Mouse (Mus musculus) erythroid progenitor cell, adult 5-6 weeks (primary cell): ENCODE results near the gene Ewsr1. TPM values are rescaled to one million over a fixed set of nuclear protein-coding genes. Genes with fewer than 3 reads are reported as not detected.

Source experiments
- ATAC-seq: replicated peaks from 2 replicates; pipeline ENCODE4 v1.8.0; 2016; ENCODE audit warnings: moderate number of reproducible peaks, mild to moderate bottlenecking, moderate TSS enrichment, inconsistent platforms; ENCODE audit not compliant: poor library complexity, low FRiP score, severe bottlenecking
- total RNA-seq, 2 experiments: library from RNA; stranded (forward) in 1 of 2; stranded (reverse) in 1 of 2; fragments of 150-400 nt in 1 of 2; fragments of 186-747, 209-891 nt in 1 of 2; gene quantifications; 2 replicates each; pipeline versions ENCODE4 v1.2.3 to v1.2.4; 2015 to 2017; ENCODE audit warnings: low replicate concordance in 2 of 2

The Ewsr1 gene
- total RNA-seq (2015; ENCODE audit: low replicate concordance) (242 and 276 TPM in 2 replicates), total RNA-seq (2017; ENCODE audit: low replicate concordance) (439 and 531 TPM in 2 replicates)

DNA sequence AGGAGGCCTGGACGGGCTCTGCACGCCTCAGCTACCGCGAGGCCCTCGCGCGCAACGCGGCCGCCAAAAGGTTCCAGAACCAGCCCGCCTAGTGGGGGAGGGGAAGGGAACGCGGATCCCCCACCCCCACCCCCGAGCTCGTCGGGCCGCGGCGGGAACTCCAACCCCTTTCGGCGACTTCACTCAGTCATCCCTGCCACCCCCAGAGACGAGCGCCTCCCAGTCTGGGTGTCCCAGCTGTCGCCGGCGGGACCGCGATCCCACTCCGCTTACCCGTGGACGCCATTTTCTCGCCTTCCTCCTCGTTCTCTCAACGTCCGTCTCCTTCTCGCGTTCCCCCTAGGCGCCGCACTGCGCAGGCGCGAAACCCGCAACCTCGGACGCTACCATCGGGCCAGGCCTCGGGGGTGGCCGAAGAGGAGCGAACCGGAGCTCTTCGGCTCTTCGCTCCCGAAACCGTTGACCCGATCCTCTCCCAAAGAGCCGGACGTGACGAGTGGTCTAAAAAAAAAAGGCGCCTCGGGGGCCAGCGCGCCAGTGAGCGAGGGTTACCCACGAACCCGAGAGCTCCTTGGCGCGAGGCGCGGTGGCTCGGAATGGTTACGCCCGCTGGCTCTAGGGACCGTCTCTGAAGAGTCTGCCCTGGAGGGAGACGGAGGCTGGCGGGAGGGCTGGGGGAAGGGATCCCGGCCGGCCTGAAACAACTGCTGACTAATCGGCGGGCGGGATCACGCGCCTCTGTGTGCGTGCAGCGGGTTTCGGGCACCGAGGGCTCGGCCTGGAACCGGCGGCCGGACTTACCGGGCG lies at the start of gene Ewsr1, which contains the start of gene Rhbdd3:
Gene Ewsr1 (minus strand): TSS at position 531 of the 807 bp plus-strand sequence.
Gene Rhbdd3 (plus strand): TSS at position 191 of the 807 bp plus-strand sequence.
- peak; percentile 83 for ATAC-seq

DNA sequence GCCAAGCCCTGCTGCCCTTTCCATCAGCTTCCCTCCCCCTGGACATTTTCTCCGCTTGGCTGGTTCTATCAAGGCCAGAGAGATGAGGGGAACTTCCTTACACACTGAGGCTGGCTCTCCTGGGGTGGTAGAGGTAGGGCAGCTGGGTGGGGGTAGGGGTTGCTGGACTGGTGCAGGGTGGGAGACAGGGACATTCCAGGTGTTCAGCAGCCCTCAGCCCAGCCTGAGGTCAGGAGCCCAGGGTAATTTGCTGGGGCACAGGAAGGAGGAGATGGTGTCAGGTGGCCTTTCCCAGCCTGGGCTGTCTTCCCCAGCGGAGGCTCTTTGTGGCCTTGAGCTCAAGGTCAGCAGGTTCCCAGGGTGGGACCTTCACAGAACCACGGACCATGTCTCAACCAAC lies 46.5 kb upstream of the Ewsr1 start:
- no peak for ATAC-seq

DNA sequence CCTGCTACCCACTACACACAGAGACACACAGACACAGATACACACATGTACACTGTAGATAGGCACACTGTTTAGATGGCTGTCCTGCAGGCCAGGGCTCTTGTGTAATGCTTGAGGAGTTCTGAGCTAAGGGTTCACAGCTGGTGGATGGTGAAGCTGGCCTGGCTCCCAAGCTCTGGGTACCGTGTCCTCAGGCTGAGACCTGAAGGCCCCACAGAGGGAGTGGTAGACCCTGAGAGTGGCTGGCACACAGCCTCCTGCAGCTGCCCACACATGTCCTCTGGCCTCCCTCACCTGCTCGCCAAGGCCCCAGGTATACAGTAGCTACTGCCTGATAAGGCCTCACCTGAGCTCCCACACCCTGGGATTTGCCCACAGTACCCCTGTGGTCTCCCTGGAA lies 42.9 kb upstream of the Ewsr1 start:
- ATAC-seq, result 0 out of 2 replicates have a peak, but pooled peaks have one; percentile 23

DNA sequence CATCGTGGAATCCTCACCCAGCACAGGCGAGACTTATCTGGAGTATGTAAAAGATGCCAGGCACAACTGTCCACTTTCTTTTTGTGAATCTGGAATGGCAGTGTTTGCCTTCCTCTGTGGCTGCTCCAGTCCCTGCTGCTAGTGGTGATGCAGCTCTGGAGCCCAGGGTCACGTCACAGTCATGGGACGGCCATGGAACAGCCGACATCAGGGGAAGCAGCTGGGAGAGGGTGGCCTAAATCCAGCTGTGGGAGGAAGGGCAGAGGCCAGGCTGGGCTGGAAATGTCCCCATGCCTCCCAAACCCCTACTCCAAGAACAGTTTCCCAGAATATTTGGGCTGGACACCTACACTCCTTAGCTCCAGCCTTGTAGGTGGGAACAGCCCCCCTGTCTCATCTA lies 42.2 kb upstream of the Ewsr1 start:
- no peak for ATAC-seq

- peak; percentile 25; the same call in 1 of the 2 replicates for ATAC-seq
These were observed 41.6 kb upstream of the Ewsr1 start for GRCm38 (mm10) chr11:5140619-5141018.

DNA sequence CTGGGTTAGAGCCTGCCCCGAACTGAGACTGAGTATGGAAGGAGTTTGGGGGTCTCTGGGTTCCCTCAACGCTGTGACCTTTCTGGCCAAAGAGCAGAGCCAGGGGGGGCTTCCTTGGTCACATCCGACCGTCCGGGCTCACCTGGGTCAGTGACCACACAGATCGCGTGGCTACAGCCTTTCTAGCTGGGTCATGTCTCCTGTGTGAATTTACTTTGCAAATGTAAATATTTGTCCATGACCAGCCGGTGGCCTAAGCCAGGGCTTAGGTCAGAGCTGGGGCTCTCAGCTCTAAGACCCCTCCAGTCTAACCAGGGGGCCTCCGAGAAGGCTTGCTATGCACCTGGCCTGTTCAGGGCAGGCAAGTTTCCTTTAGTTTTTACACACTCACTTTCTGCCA lies 40.3 kb upstream of the Ewsr1 start:
- no peak for ATAC-seq

DNA sequence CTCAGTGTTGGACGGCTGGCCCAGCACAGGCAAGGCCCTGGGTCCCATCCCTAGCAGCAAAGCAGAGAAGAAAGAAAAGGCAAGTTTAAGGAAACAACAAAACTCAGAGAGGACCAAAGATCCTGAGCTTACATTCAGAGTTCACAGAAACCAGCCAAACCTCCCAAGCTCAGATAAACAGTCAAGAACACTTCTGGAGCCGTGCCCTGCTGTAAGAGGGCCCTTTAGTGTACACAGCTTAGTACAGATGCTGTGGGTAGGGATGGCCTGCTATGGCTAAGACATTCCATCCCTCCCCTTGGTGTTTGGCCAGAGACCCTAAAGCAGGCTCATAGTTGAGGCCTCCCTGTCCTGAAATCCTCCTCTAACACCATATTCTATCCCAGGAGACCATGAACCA lies 39.6 kb upstream of the Ewsr1 start:
- no peak for ATAC-seq

DNA sequence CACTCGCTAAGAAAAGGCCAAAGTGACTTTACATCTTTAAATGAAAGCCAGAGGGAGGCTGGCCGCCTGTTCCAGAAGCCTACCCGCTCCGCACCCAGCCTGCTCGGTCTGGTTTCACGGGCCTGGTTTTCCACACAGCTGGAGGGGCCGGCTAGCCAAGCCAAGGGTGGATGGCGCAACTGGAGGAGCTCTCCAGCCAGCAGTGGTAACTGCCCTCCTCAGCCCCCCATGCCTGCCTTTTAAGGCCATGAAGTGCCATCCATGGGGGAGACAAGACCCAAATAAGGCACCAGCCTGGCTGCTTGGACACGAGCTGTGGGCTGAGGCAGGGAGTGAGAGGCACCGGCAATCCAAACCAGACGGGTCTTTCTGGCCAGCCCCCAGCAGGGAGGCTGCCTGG lies 36.8 kb upstream of the Ewsr1 start:
- no peak for ATAC-seq

DNA sequence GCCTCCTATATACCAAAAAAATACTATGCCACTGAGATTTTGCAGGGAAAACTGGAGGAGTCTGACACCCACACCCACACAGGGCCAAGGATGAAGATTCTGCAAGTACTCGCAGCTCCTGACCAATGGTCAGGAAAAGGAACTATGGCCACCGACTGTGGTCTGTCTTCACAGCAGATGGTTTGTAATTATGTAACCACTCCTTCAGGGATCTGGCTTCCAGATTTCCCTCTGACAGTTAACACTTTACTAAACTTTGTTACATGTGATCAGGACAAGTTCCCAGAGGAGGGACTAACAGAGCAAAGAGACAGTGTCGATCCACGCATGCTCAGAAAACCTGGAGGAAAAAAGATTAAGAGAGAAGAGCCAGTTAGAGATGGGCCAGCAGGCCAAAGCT lies 33.7 kb upstream of the Ewsr1 start:
- no peak for ATAC-seq

DNA sequence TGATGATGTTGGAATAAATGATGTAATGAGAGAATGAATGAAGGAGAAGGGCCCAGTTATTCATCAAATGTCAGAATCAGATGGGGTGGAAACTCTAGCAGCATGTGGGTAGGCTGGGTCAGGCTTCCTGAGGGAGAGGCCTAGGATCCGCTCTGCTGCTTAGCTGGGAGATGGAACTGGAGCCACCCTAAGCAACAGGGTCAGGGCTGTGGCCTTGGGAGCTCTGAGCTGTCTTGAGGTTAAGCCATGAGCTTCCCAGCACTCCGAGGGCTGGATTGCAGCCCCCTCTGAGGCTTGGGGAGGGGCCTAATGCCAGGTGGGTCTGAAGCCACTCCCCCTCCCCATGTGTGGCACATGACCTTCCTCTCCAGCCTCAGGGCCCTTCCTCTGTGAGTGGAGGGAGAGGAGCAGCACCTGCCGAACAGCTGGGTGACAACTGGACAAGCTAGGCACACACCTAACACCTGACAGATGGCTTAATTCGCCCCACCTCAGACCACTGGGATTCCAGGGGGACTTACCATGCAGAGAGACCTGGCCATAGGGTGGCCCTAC lies 31.1 kb upstream of the Ewsr1 start:
- no peak for ATAC-seq

DNA sequence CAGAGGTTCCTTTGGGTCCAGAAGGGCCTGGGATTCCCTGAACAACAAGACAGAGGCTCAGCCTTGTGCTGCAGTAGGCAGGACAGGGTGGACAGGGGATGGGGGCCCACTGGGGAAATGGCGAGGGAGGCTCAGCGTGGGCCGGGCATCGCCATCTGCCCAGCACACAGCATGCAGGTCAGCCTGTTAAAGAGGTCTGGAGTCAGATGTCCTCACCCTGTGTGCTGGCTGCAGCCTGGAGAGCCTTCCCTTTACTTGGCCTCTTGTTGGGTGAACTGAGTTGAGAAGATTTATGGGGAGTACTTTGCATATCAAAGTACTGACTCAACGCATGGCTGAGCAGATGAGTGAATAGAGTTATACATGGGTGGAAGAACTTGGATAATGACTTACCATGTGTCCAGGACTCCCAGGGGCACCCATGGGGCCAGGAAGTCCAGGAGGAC lies 30.0 kb upstream of the Ewsr1 start:
- ATAC-seq, result no peak

- ATAC-seq, result no peak
These were observed 26.6 kb upstream of the Ewsr1 start for GRCm38 (mm10) chr11:5125713-5126112.

GRCm38 (mm10) chr11:5114931-5115581 lies 16.0 kb upstream of the Ewsr1 start:
- peak; percentile 88 for ATAC-seq

- ATAC-seq, result no peak
These were observed 14.6 kb upstream of the Ewsr1 start for GRCm38 (mm10) chr11:5113645-5114044.

GRCm38 (mm10) chr11:5109441-5109840 lies 10.4 kb upstream of the Ewsr1 start:
- no peak for ATAC-seq

DNA sequence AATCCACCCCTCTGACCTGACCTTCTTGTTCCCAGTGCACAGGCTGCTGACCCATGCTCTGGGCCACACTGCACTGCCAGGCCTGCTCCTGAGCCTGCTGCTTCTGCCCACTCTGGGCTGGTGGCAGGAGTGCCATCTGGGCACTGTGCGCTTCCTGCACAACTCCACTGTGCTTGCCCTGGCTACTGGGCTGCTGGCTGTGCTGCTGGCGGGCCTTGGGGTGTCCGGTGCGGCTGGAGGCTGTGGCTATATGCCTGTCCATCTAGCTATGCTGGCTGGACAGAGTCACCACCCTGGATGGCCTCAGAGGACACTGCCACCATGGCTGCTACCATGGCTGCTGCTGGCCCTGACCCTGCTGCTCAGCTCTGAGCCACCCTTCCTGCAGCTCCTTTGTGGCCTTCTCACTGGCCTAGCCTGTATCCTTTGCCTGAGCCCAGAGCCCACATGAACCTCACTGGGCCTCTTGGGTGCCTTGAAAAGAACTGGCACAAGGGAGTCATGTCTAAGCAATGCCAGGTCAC lies 5.0 kb upstream of the Ewsr1 start:
- ATAC-seq, result no peak

DNA sequence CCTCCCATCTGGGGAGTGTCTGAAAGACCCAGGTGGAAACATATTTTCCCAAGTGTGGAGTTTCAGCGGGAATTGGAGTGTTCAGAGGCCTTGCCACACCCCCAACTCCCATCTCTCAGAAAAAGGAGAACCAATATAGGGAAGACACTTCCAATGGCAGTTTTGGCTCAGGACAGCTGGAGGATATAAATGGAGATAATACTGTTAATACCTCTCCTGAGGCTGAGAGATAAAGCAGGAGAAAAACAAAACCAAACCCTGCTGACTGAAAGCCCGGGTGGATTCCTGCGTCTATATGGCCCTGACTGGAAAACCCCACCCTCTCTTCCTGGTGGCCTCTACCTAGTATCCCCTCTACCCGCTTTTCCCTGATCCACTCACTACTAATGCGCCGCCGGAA lies 3.3 kb upstream of the Ewsr1 start:
- ATAC-seq, result no peak

DNA sequence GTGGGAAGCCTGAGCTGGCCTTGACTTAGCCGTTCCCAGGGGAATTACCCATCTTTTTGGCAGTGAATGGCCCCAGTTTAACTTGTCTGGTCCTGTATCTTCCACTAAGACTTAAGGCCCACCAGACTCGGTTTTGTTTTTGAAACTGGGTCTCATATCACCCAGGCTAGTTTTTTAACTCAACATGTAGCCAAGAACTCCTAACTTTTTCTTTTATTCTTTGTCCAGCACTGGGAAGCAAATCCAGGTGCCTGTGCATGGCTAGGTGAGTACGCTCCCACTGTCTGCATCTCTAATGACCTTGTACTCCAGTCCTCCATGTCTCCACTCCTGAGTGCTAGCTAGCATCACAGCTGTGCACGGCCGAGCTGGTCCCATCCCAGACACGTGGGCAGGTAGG lies 2.6 kb upstream of the Ewsr1 start:
- no peak for ATAC-seq

GRCm38 (mm10) chr11:5100801-5101200 lies 1.7 kb upstream of the Ewsr1 start:
- no peak for ATAC-seq

DNA sequence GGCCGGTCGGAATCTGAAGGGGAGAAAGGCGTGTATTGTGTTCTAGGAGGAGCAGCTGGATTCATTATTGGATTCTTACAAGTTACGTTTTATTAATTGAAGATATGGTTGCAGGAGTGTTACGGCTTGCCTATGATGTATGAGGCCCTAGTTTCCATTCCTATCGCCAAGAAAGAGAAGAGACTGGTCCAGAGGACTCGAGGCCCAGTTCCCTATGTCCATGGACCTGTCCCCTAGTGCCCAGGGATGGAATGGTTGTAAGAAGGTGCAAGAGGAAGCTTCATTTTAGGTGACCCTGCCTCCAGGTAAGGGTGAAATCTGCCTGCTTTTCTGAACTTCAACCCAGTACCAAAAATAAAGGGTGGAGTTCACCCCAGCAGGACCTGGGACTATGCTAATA lies 1.2 kb upstream of the Ewsr1 start:
- ATAC-seq, result no peak
